Mouse (Mus musculus) neutrophil, adult 83 days (primary cell): ENCODE results near the gene Irx2. TPM values are rescaled to one million over a fixed set of nuclear protein-coding genes. Genes with fewer than 3 reads are reported as not detected.

Source experiments
- total RNA-seq, 2 experiments: library from RNA; stranded (reverse); gene quantifications; one replicate each; pipeline ENCODE4 v1.2.4; 2023

The Irx2 gene
- total RNA-seq: not detected

GRCm38 (mm10) chr13:72628462-72628916 is at the start of gene Irx2:
TSS of gene Irx2 (plus strand) at chr13:72628820.

